Mouse (Mus musculus) liver, adult (tissue): ENCODE results near the gene Arhgef11.

ENCODE experiments used
- GATA4 ChIP-seq: IDR thresholded peaks from 2 replicates; pipeline ENCODE4 v1.6.1; 2014; ENCODE audit warnings: mild to moderate bottlenecking, low read length; ENCODE audit not compliant: insufficient replicate concordance

The Arhgef11 gene

GRCm38 (mm10) chr3:87745036-87745659, 127.8 kb downstream of the Arhgef11 start:
- TF ChIP-seq GATA4 = no peak

GRCm38 (mm10) chr3:87748431-87748830, 131.1 kb downstream of the Arhgef11 start, which contains the start of gene Lrrc71:
Gene Lrrc71 (minus strand): TSS chr3:87748625.
- TF ChIP-seq GATA4 = no peak

- TF ChIP-seq GATA4 = no peak
Observed at GRCm38 (mm10) chr3:87749036-87749435, 131.7 kb downstream of the Arhgef11 start.

- no peak for TF ChIP-seq GATA4
Observed at GRCm38 (mm10) chr3:87749977-87750376, 132.6 kb downstream of the Arhgef11 start.

- TF ChIP-seq GATA4 = no peak
Observed at GRCm38 (mm10) chr3:87752567-87752966, 135.2 kb downstream of the Arhgef11 start.

GRCm38 (mm10) chr3:87753829-87754228, 136.5 kb downstream of the Arhgef11 start:
- no peak for TF ChIP-seq GATA4

GRCm38 (mm10) chr3:87755964-87756363, 138.6 kb downstream of the Arhgef11 start:
- TF ChIP-seq GATA4 = no peak

- TF ChIP-seq GATA4 = no peak
Observed at GRCm38 (mm10) chr3:87756488-87756887, 139.1 kb downstream of the Arhgef11 start.

GRCm38 (mm10) chr3:87758641-87759040, 141.3 kb downstream of the Arhgef11 start:
- no peak for TF ChIP-seq GATA4

- TF ChIP-seq GATA4 = no peak
Observed at GRCm38 (mm10) chr3:87761408-87762375, 144.3 kb downstream of the Arhgef11 start.

- TF ChIP-seq GATA4 = no peak
Observed at GRCm38 (mm10) chr3:87763202-87763601, 145.8 kb downstream of the Arhgef11 start.

GRCm38 (mm10) chr3:87763683-87764289, 146.4 kb downstream of the Arhgef11 start:
- TF ChIP-seq GATA4 = peak; percentile 12; the same call in 1 of the 2 replicates

- TF ChIP-seq GATA4 = no peak
Observed at GRCm38 (mm10) chr3:87764506-87764905, 147.1 kb downstream of the Arhgef11 start.

- TF ChIP-seq GATA4 = peak; percentile 65; the same call in 1 of the 2 replicates
Observed at GRCm38 (mm10) chr3:87765091-87765490, 147.7 kb downstream of the Arhgef11 start.

GRCm38 (mm10) chr3:87765631-87766283, 148.4 kb downstream of the Arhgef11 start:
- no peak for TF ChIP-seq GATA4
